Mouse (Mus musculus) embryonic fibroblast, embryonic 13.5 days (primary cell): ENCODE measurements around the gene Sel1l.

Experiments
- CTCF ChIP-seq: IDR thresholded peaks from 2 replicates; pipeline ENCODE4 v1.5.1; 2011; ENCODE audit warnings: mild to moderate bottlenecking, control low read depth, low read length, moderate library complexity, borderline replicate concordance; ENCODE audit not compliant: insufficient read depth
- POLR2A ChIP-seq: IDR thresholded peaks from 2 replicates; pipeline ENCODE4 v1.6.1; 2011; ENCODE audit warnings: low read depth, mild to moderate bottlenecking, control low read depth, low read length, moderate library complexity

GRCm38 (mm10) chr12:91759836-91760235 is 89.1 kb downstream of the Sel1l start:
- no peak for TF ChIP-seq CTCF
- TF ChIP-seq POLR2A, result no peak
